In genomic region chr19:4011086-4011485, GRCm38 (mm10) we compare ENCODE assay signal across 19 mouse cellular contexts. TPM values are rescaled to one million over a fixed set of nuclear protein-coding genes. Genes with fewer than 3 reads are reported as not detected.
DNase-seq lines count a peak whose midpoint lies in the region; ATAC-seq lines count a peak whose summit lies in the region.
"Had no signal": no experiment of that assay in that cellular context is flagged by ENCODE, and none has a peak within 500 bp of the region (broad histone marks: within the 10 kb centered on the region; RNA-seq: fewer than 3 reads in every experiment).

No protein-coding gene starts in this region.

- no peak for DNase-seq in heart, embryonic 10.5 days (ENCODE audit: low spot score)
- no peak for DNase-seq in heart, postnatal 10 days
- no peak for DNase-seq in liver, embryonic 11.5 days (ENCODE audit: low spot score)
- no peak for DNase-seq in liver
- no peak for DNase-seq in layer of hippocampus, postnatal 10 days (ENCODE audit: low spot score in 2 of 2)
- DNase-seq: adrenal gland, postnatal 36 days; retina, postnatal 1 day; thymus, postnatal 25 days had no signal

- intact Hi-C loops in heart, postnatal 10 days (cut with DNase I) = no loop called here

- no peaks in the 10 kb centered on the region for H3K27me3 ChIP-seq in heart, embryonic 10.5 days (ENCODE audit: insufficient read depth, poor library complexity, severe bottlenecking)
- no peaks in the 10 kb centered on the region for H3K27me3 ChIP-seq in liver, embryonic 11.5 days (replicated peaks; ENCODE audit: control insufficient read depth, insufficient read depth, low read length)
- H3K27me3 ChIP-seq in embryonic facial prominence, embryonic 13.5 days = no peaks in the 10 kb centered on the region
- H3K27me3 ChIP-seq in liver, embryonic 15.5 days = no peaks in the 10 kb centered on the region
- H3K27me3 ChIP-seq: kidney, embryonic 15.5 days; stomach, embryonic 15.5 days had no signal

- no peaks in the 10 kb centered on the region for H3K9me3 ChIP-seq in heart, embryonic 10.5 days
- H3K9me3 ChIP-seq in liver, embryonic 11.5 days (ENCODE audit: control insufficient read depth, low read length) = no peaks in the 10 kb centered on the region
- no peaks in the 10 kb centered on the region for H3K9me3 ChIP-seq in embryonic facial prominence, embryonic 13.5 days
- H3K9me3 ChIP-seq in liver, embryonic 15.5 days (replicated peaks) = no peaks in the 10 kb centered on the region
- H3K9me3 ChIP-seq: kidney, embryonic 15.5 days; stomach, embryonic 15.5 days had no signal

- no peak for ATAC-seq in liver, embryonic 11.5 days (replicated peaks; ENCODE audit: low FRiP score)
- no peak for ATAC-seq in embryonic facial prominence, embryonic 13.5 days (ENCODE audit: insufficient number of reproducible peaks, insufficient read depth, low FRiP score, low TSS enrichment, low read depth)
- no peak for ATAC-seq in liver, embryonic 15.5 days (ENCODE audit: insufficient read depth)
- ATAC-seq: CD4-positive, CD25-positive, alpha-beta regulatory T cell, adult 4 months; lung, postnatal 0 days had no signal

- H3K27ac ChIP-seq in heart, embryonic 10.5 days = no peak overlapping the region
- H3K27ac ChIP-seq in liver, embryonic 11.5 days (ENCODE audit: low read depth, low read length) = no peak overlapping the region
- no peak overlapping the region for H3K27ac ChIP-seq in embryonic facial prominence, embryonic 13.5 days
- H3K27ac ChIP-seq in liver, embryonic 15.5 days (replicated peaks) = no peak overlapping the region
- H3K27ac ChIP-seq: kidney, embryonic 15.5 days; stomach, embryonic 15.5 days had no signal

- H3K9ac ChIP-seq in liver, embryonic 11.5 days (ENCODE audit: low read depth, low read length) = no peak overlapping the region
- H3K9ac ChIP-seq in embryonic facial prominence, embryonic 13.5 days = no peak overlapping the region
- H3K9ac ChIP-seq in liver, embryonic 15.5 days = no peak overlapping the region

- peaks cover 28% of the 10 kb centered on the region for H3K4me1 ChIP-seq in heart, embryonic 10.5 days
- peaks cover 23% of the 10 kb centered on the region for H3K4me1 ChIP-seq in liver, embryonic 11.5 days (replicated peaks; ENCODE audit: control insufficient read depth, insufficient read depth, low read length)
- H3K4me1 ChIP-seq in embryonic facial prominence, embryonic 13.5 days = peaks cover 11% of the 10 kb centered on the region
- H3K4me1 ChIP-seq in liver, embryonic 15.5 days (replicated peaks) = peaks cover 41% of the 10 kb centered on the region

- peaks cover 43% of the 10 kb centered on the region for H3K36me3 ChIP-seq in heart, embryonic 10.5 days
- H3K36me3 ChIP-seq in liver, embryonic 11.5 days (ENCODE audit: control insufficient read depth, insufficient read depth, low read length) = peaks cover 35% of the 10 kb centered on the region
- peaks cover 45% of the 10 kb centered on the region for H3K36me3 ChIP-seq in embryonic facial prominence, embryonic 13.5 days
- peaks cover 50% of the 10 kb centered on the region for H3K36me3 ChIP-seq in liver, embryonic 15.5 days (replicated peaks)

- 91% methylated on average over 5 of the region's 5 CpGs for WGBS in heart, embryonic 10.5 days
- WGBS in liver, embryonic 11.5 days = 90% methylated on average over 5 of the region's 5 CpGs
- 88% methylated on average over 5 of the region's 5 CpGs for WGBS in embryonic facial prominence, embryonic 13.5 days
- 87% methylated on average over 5 of the region's 5 CpGs for WGBS in liver, embryonic 15.5 days (ENCODE audit: insufficient replicate concordance)

- peak overlapping the region; percentile 90 for H3K4me2 ChIP-seq in liver, embryonic 11.5 days
- H3K4me2 ChIP-seq in embryonic facial prominence, embryonic 13.5 days = peak overlapping the region; percentile 16; the same call in 1 of the 2 replicates
- peak overlapping the region; percentile 78 for H3K4me2 ChIP-seq in liver, embryonic 15.5 days

- peak overlapping the region; percentile 94; the same call in 1 of the 2 replicates for H3K4me3 ChIP-seq in heart, embryonic 10.5 days
- H3K4me3 ChIP-seq in liver, embryonic 11.5 days (ENCODE audit: low read depth, low read length) = peak overlapping the region; percentile 89; the same call in 1 of the 2 replicates
- no peak overlapping the region for H3K4me3 ChIP-seq in embryonic facial prominence, embryonic 13.5 days
- peak overlapping the region; percentile 83 for H3K4me3 ChIP-seq in liver, embryonic 15.5 days (replicated peaks)

RNA-seq across cellular contexts. Expression of gene Ndufv1, which starts 1.5 kb away (rescaled TPM):
- 298 and 420 TPM in 2 replicates for polyA plus RNA-seq in heart, embryonic 10.5 days (2016; fragmentation: Nextera tagmentation; extraction: Ambion mirVana)
- 100 to 1,000 TPM; 960 to 987 TPM for total RNA-seq in heart, postnatal 10 days (2021)
- 232 and 234 TPM in 2 replicates for polyA plus RNA-seq in liver, embryonic 11.5 days (2014; fragmentation: Nextera tagmentation; extraction: Ambion mirVana)
- polyA plus RNA-seq in embryonic facial prominence, embryonic 13.5 days (2015; fragmentation: Nextera tagmentation; extraction: Ambion mirVana) = 178 and 206 TPM in 2 replicates
- polyA plus RNA-seq in liver, embryonic 15.5 days (2015; fragmentation: Nextera tagmentation; extraction: Ambion mirVana) = 152 and 163 TPM in 2 replicates
- total RNA-seq in layer of hippocampus, postnatal 10 days (2021) = 100 to 1,000 TPM; 197 to 207 TPM

RNA-seq across cellular contexts. Expression of gene Doc2g, which starts 8.0 kb away (rescaled TPM):
- polyA plus RNA-seq in heart, embryonic 10.5 days (2016; fragmentation: Nextera tagmentation; extraction: Ambion mirVana) = 32.4 and 75.0 TPM in 2 replicates
- 100 to 1,000 TPM; 102 to 103 TPM for total RNA-seq in heart, postnatal 10 days (2021)
- polyA plus RNA-seq in liver, embryonic 11.5 days (2014; fragmentation: Nextera tagmentation; extraction: Ambion mirVana) = 2.8 and 4.1 TPM in 2 replicates
- 7.3 and 8.1 TPM in 2 replicates for polyA plus RNA-seq in embryonic facial prominence, embryonic 13.5 days (2015; fragmentation: Nextera tagmentation; extraction: Ambion mirVana)
- 0.38 and 0.78 TPM in 2 replicates for polyA plus RNA-seq in liver, embryonic 15.5 days (2015; fragmentation: Nextera tagmentation; extraction: Ambion mirVana)
- 1 to 10 TPM; 2.9 to 3.3 TPM for total RNA-seq in layer of hippocampus, postnatal 10 days (2021)

RNA-seq across cellular contexts. Expression of gene Gm49405, which starts 10.7 kb away (rescaled TPM):
- 4.1 and 5.2 TPM in 2 replicates for polyA plus RNA-seq in heart, embryonic 10.5 days (2016; fragmentation: Nextera tagmentation; extraction: Ambion mirVana)
- total RNA-seq in heart, postnatal 10 days (2021) = 1 to 10 TPM; 1.4 to 1.6 TPM
- polyA plus RNA-seq in liver, embryonic 11.5 days (2014; fragmentation: Nextera tagmentation; extraction: Ambion mirVana) = 1.6 and 2.4 TPM in 2 replicates
- polyA plus RNA-seq in embryonic facial prominence, embryonic 13.5 days (2015; fragmentation: Nextera tagmentation; extraction: Ambion mirVana) = 5.6 and 6.5 TPM in 2 replicates
- 0.45 and 0.48 TPM in 2 replicates for polyA plus RNA-seq in liver, embryonic 15.5 days (2015; fragmentation: Nextera tagmentation; extraction: Ambion mirVana)
- 1 to 10 TPM; 1.7 TPM for total RNA-seq in layer of hippocampus, postnatal 10 days (2021)

RNA-seq across cellular contexts. Expression of gene Nudt8, which starts 10.7 kb away (rescaled TPM):
- 40.2 and 52.4 TPM in 2 replicates for polyA plus RNA-seq in heart, embryonic 10.5 days (2016; fragmentation: Nextera tagmentation; extraction: Ambion mirVana)
- 10 to 100 TPM; 61.2 to 71.2 TPM for total RNA-seq in heart, postnatal 10 days (2021)
- 30.8 and 32.3 TPM in 2 replicates for polyA plus RNA-seq in liver, embryonic 11.5 days (2014; fragmentation: Nextera tagmentation; extraction: Ambion mirVana)
- polyA plus RNA-seq in embryonic facial prominence, embryonic 13.5 days (2015; fragmentation: Nextera tagmentation; extraction: Ambion mirVana) = 36.5 and 37.8 TPM in 2 replicates
- 13.3 and 13.8 TPM in 2 replicates for polyA plus RNA-seq in liver, embryonic 15.5 days (2015; fragmentation: Nextera tagmentation; extraction: Ambion mirVana)
- total RNA-seq in layer of hippocampus, postnatal 10 days (2021) = 1 to 10 TPM; 9.0 to 9.4 TPM

RNA-seq across cellular contexts. Expression of gene Tbx10, which starts 18.5 kb away (rescaled TPM):
- 0.45 TPM in 1 of 2 replicates, not detected in the other for polyA plus RNA-seq in heart, embryonic 10.5 days (2016; fragmentation: Nextera tagmentation; extraction: Ambion mirVana)
- not detected for total RNA-seq in heart, postnatal 10 days (2021)
- 1.8 TPM in 2 replicates for polyA plus RNA-seq in liver, embryonic 11.5 days (2014; fragmentation: Nextera tagmentation; extraction: Ambion mirVana)
- polyA plus RNA-seq in embryonic facial prominence, embryonic 13.5 days (2015; fragmentation: Nextera tagmentation; extraction: Ambion mirVana) = not detected in 2 replicates
- polyA plus RNA-seq in liver, embryonic 15.5 days (2015; fragmentation: Nextera tagmentation; extraction: Ambion mirVana) = 0.21 and 0.33 TPM in 2 replicates
- not detected for total RNA-seq in layer of hippocampus, postnatal 10 days (2021)
- total RNA-seq: adrenal gland, postnatal 36 days; granulocyte monocyte progenitor cell, adult 5-6 weeks; layer of hippocampus, postnatal 14 days; left cerebral cortex, postnatal 25 days; megakaryocyte-erythroid progenitor cell, adult 5-6 weeks had no signal
- polyA plus RNA-seq: CD4-positive, CD25-positive, alpha-beta regulatory T cell, adult 4 months; lung, postnatal 0 days; neural tube, embryonic 14.5 days had no signal

Comparison
In these comparisons a context has a peak if more than half of its experiments do, and no peak if none do; other contexts are left out.
1. H3K4me2 ChIP-seq: peak in every context shown above with its lines; median percentile 90 in liver, embryonic 11.5 days; 78 in liver, embryonic 15.5 days; 16 in embryonic facial prominence, embryonic 13.5 days.